Mouse (Mus musculus) forebrain, embryonic 10.5 days (tissue): ENCODE measurements around the gene Shc1. TPM values are rescaled to one million over a fixed set of nuclear protein-coding genes. Genes with fewer than 3 reads are reported as not detected.
"Not testable (repeated sequence)": the region's sequence is repeated elsewhere in the genome, so short reads cannot be mapped to it uniquely, and the experiment has no call there.

ENCODE experiments used
- DNase-seq: peaks from one replicate; pipeline ENCODE4 v3.0.0-alpha.2; 2017; ENCODE audit warnings: low spot score; ENCODE audit errors: extremely low spot score
- H3K27ac ChIP-seq: fragments of 300-500 bp; sonication (generic); 2 replicates; pipeline ENCODE4 v1.5.1; 2016; ENCODE audit warnings: mild to moderate bottlenecking
- H3K27me3 ChIP-seq: fragments of 300-500 bp; sonication (generic); 2 replicates; pipeline ENCODE4 v1.6.1; 2016; ENCODE audit warnings: mild to moderate bottlenecking; ENCODE audit not compliant: poor library complexity, severe bottlenecking
- H3K36me3 ChIP-seq: fragments of 300-500 bp; sonication (generic); replicated peaks from 2 replicates; pipeline ENCODE4 v1.6.1; 2016; ENCODE audit warnings: mild to moderate bottlenecking, moderate library complexity
- H3K4me1 ChIP-seq: fragments of 300-500 bp; sonication (generic); 2 replicates; pipeline ENCODE4 v1.6.1; 2016
- H3K4me3 ChIP-seq: fragments of 300-500 bp; sonication (generic); 2 replicates; pipeline ENCODE4 v1.5.1; 2016; ENCODE audit warnings: mild to moderate bottlenecking, moderate library complexity
- H3K9me3 ChIP-seq: fragments of 300-500 bp; sonication (generic); 2 replicates; pipeline ENCODE4 v1.6.1; 2016; ENCODE audit warnings: mild to moderate bottlenecking, moderate library complexity
- WGBS: fragments of 180-500 bp; shearing (Covaris S2); methylation state at CpG from one replicate; pipeline ENCODE4 v1.1.7; 2016; 5-methylcytosine and 5-hydroxymethylcytosine counted together
- polyA plus RNA-seq: library from polyadenylated mRNA; unstranded; fragments of >200 nt; fragmentation: Nextera tagmentation; extraction: Ambion mirVana; gene quantifications from 2 replicates; pipeline ENCODE4 v1.2.1, GENCODE M21; 2016

The Shc1 gene
- polyA plus RNA-seq, 1 experiment from 2014 or later = 49.4 TPM

- H3K4me1 ChIP-seq = peaks cover 41% of the 10 kb centered on the region
These were observed 6.9 kb downstream of the Shc1 start for GRCm38 (mm10) chr3:89425141-89425525.

GRCm38 (mm10) chr3:89425876-89426275 is 7.6 kb downstream of the Shc1 start:
- Histone ChIP-seq H3K9me3 (no peaks in the 10 kb centered on the region), H3K4me1 (peaks cover 41% of the 10 kb centered on the region), H3K4me3 (no peak overlapping the region), H3K27me3 (no peaks in the 10 kb centered on the region), H3K27ac (no peak overlapping the region), H3K36me3 (peaks cover 53% of the 10 kb centered on the region)
- 87% methylated on average over 4 of the region's 4 CpGs for WGBS
- DNase-seq = no peak

More at GRCm38 (mm10) chr3:89425141-89425525, 6.9 kb downstream of the Shc1 start:
- H3K4me3 ChIP-seq = no peak overlapping the region
- 87% methylated on average over 5 of the region's 5 CpGs for WGBS
- no peak for DNase-seq
- no peak overlapping the region for H3K27ac ChIP-seq
- H3K27me3 ChIP-seq = no peaks in the 10 kb centered on the region
- peaks cover 53% of the 10 kb centered on the region for H3K36me3 ChIP-seq
- no peaks in the 10 kb centered on the region for H3K9me3 ChIP-seq

GRCm38 (mm10) chr3:89429021-89429420 is 10.8 kb downstream of the Shc1 start:
- DNase-seq, H3K9me3 ChIP-seq, H3K27me3 ChIP-seq, H3K27ac ChIP-seq, H3K4me3 ChIP-seq: not testable (repeated sequence)
- Histone ChIP-seq H3K4me1 (peaks cover 34% of the 10 kb centered on the region), H3K36me3 (peaks cover 63% of the 10 kb centered on the region)
- 96% methylated on average over 7 of the region's 7 CpGs for WGBS

GRCm38 (mm10) chr3:89430171-89431159 is 12.2 kb downstream of the Shc1 start, which contains the start of gene Pygo2:
Gene Pygo2, plus strand, starts transcription at chr3:89430214.
- Histone ChIP-seq H3K9me3 (no peaks in the 10 kb centered on the region), H3K27me3 (no peaks in the 10 kb centered on the region), H3K27ac (peak within 1 kb of the TSS; percentile 96), H3K4me1 (peaks cover 47% of the 10 kb centered on the region), H3K36me3 (peaks cover 64% of the 10 kb centered on the region), H3K4me3 (peak within 1 kb of the TSS; percentile 100)
- DNase-seq = peak; percentile 94
- WGBS = 2% methylated on average over 66 of the region's 68 CpGs

- H3K27me3 ChIP-seq = no peaks in the 10 kb centered on the region
- peak overlapping the region; percentile 6; the same call in 1 of the 2 replicates for H3K4me3 ChIP-seq
- peaks cover 64% of the 10 kb centered on the region for H3K4me1 ChIP-seq
- WGBS = 92% methylated on average over 8 of the region's 8 CpGs
- no peak for DNase-seq
- H3K9me3 ChIP-seq = no peaks in the 10 kb centered on the region
- peaks cover 43% of the 10 kb centered on the region for H3K36me3 ChIP-seq
- H3K27ac ChIP-seq = no peak overlapping the region
These were observed 14.4 kb downstream of the Shc1 start for GRCm38 (mm10) chr3:89432606-89433005.

- 88% methylated on average over 11 of the region's 11 CpGs for WGBS
- no peak for DNase-seq
- peaks cover 83% of the 10 kb centered on the region for H3K4me1 ChIP-seq
- peaks cover 37% of the 10 kb centered on the region for H3K36me3 ChIP-seq
- H3K27ac ChIP-seq = peak overlapping the region; percentile 45; the same call in 1 of the 2 replicates
- no peaks in the 10 kb centered on the region for H3K9me3 ChIP-seq
- no peak overlapping the region for H3K4me3 ChIP-seq
- H3K27me3 ChIP-seq = no peaks in the 10 kb centered on the region
These were observed 16.3 kb downstream of the Shc1 start for GRCm38 (mm10) chr3:89434532-89434931.

GRCm38 (mm10) chr3:89435041-89435440 is 16.8 kb downstream of the Shc1 start:
- 66% methylated on average over 7 of the region's 7 CpGs for WGBS
- H3K27ac ChIP-seq = 0 out of 2 replicates have a peak overlapping the region, but pooled peaks have one; percentile 45
- no peaks in the 10 kb centered on the region for H3K27me3 ChIP-seq
- no peaks in the 10 kb centered on the region for H3K9me3 ChIP-seq
- no peak for DNase-seq
- peaks cover 40% of the 10 kb centered on the region for H3K36me3 ChIP-seq
- H3K4me1 ChIP-seq = peaks cover 78% of the 10 kb centered on the region
- H3K4me3 ChIP-seq = no peak overlapping the region

GRCm38 (mm10) chr3:89436176-89437113 is 18.2 kb downstream of the Shc1 start, which contains the start of gene Pbxip1:
Gene Pbxip1, plus strand, starts transcription at chr3:89436706.
- H3K36me3 ChIP-seq = peaks cover 38% of the 10 kb centered on the region
- no peaks in the 10 kb centered on the region for H3K27me3 ChIP-seq
- 4% methylated on average over 16 of the region's 16 CpGs for WGBS
- peak within 1 kb of the TSS; percentile 53 for H3K4me3 ChIP-seq
- no peaks in the 10 kb centered on the region for H3K9me3 ChIP-seq
- peak; percentile 90 for DNase-seq
- H3K4me1 ChIP-seq = peaks cover 64% of the 10 kb centered on the region
- H3K27ac ChIP-seq = peak within 1 kb of the TSS; percentile 83

GRCm38 (mm10) chr3:89437269-89437668 is 19.0 kb downstream of the Shc1 start:
- Histone ChIP-seq H3K27me3 (no peaks in the 10 kb centered on the region), H3K27ac (peak overlapping the region; percentile 83), H3K9me3 (no peaks in the 10 kb centered on the region), H3K4me3 (peak overlapping the region; percentile 53), H3K4me1 (peaks cover 57% of the 10 kb centered on the region), H3K36me3 (peaks cover 35% of the 10 kb centered on the region)
- 24% methylated on average over 5 of the region's 5 CpGs for WGBS
- DNase-seq = peak; percentile 51

- Histone ChIP-seq H3K9me3 (no peaks in the 10 kb centered on the region), H3K27me3 (no peaks in the 10 kb centered on the region), H3K4me3 (no peak overlapping the region), H3K4me1 (peaks cover 36% of the 10 kb centered on the region), H3K36me3 (peaks cover 23% of the 10 kb centered on the region), H3K27ac (no peak overlapping the region)
- WGBS = 93% methylated on average over 2 of the region's 2 CpGs
- DNase-seq = no peak
These were observed 22.4 kb downstream of the Shc1 start for GRCm38 (mm10) chr3:89440691-89441090.

GRCm38 (mm10) chr3:89448720-89449537 is 30.7 kb downstream of the Shc1 start:
- H3K27me3 ChIP-seq = no peaks in the 10 kb centered on the region
- no peaks in the 10 kb centered on the region for H3K9me3 ChIP-seq
- DNase-seq = no peak
- WGBS = 77% methylated on average over 13 of the region's 13 CpGs
- H3K4me1 ChIP-seq = peaks cover 26% of the 10 kb centered on the region
- H3K36me3 ChIP-seq = peaks cover 41% of the 10 kb centered on the region
- H3K4me3 ChIP-seq = no peak overlapping the region
- peak overlapping the region; percentile 4; the same call in 1 of the 2 replicates for H3K27ac ChIP-seq
